Mouse (Mus musculus): ENCODE results near the gene Nrxn2. TPM values are rescaled to one million over a fixed set of nuclear protein-coding genes. Genes with fewer than 3 reads are reported as not detected.
A peak's percentile ranks its signal among the peaks of the same experiment; 100 is the strongest.

Nrxn2 gene
- polyA plus RNA-seq, 1 experiment from 2014 or later: 1.4 TPM

DNA sequence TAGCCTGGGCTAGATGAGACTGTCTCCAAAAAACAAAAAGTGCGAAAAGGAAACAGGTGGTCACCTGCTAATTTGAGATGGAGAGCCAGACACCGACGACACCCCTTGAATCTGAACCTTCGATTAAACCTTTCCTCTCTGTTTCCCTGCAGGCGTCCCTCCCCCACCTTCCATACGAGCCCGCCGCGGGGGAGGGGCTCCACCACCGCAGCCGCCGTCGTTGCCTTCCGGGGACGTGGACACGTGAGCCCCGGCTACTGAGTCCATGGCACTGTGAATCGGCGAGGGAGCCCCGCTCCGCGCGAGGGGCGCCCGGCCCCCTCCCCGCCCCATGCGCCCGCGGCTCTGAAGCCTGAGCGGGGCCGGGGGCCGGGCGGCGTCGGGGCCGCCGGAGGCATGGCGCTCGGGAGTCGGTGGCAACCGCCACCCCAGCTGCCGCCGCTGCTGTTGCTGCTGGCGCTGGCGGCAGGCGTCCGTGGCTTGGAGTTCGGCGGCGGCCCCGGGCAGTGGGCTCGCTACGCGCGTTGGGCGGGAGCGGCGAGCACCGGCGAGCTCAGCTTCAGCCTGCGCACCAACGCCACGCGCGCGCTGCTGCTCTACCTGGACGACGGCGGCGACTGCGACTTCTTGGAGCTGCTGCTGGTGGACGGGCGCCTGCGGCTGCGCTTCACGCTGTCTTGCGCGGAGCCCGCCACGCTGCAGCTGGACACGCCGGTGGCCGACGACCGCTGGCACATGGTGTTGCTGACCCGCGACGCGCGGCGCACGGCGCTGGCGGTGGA is 9.3 kb downstream of the Nrxn2 start:
- WGBS: 1% methylated on average over 90 of the region's 94 CpGs
- Histone ChIP-seq H3K27me3 (replicated peaks; ENCODE audit: control insufficient read depth, insufficient read depth, low read length) (peaks cover 59% of the 10 kb centered on the region), H3K4me1 (replicated peaks; ENCODE audit: control insufficient read depth, insufficient read depth, low read length) (peaks cover 2% of the 10 kb centered on the region; the same call in 1 of the 2 replicates), H3K27ac (ENCODE audit: low read depth, low read length) (no peak overlapping the region), H3K36me3 (ENCODE audit: control insufficient read depth, insufficient read depth) (no peaks in the 10 kb centered on the region), H3K9ac (ENCODE audit: low read depth, low read length) (no peak overlapping the region), H3K4me3 (ENCODE audit: low read depth, low read length) (peak overlapping the region; percentile 29), H3K4me2 (replicated peaks; ENCODE audit: low read depth) (peak overlapping the region; percentile 61), H3K9me3 (ENCODE audit: control insufficient read depth) (no peaks in the 10 kb centered on the region)
- ATAC-seq: no peak
- TF ChIP-seq CTCF (IDR thresholded peaks at IDR 0.05; ENCODE audit: low read depth): 0 out of 2 replicates have a peak, but pooled peaks have one; percentile 14

DNA sequence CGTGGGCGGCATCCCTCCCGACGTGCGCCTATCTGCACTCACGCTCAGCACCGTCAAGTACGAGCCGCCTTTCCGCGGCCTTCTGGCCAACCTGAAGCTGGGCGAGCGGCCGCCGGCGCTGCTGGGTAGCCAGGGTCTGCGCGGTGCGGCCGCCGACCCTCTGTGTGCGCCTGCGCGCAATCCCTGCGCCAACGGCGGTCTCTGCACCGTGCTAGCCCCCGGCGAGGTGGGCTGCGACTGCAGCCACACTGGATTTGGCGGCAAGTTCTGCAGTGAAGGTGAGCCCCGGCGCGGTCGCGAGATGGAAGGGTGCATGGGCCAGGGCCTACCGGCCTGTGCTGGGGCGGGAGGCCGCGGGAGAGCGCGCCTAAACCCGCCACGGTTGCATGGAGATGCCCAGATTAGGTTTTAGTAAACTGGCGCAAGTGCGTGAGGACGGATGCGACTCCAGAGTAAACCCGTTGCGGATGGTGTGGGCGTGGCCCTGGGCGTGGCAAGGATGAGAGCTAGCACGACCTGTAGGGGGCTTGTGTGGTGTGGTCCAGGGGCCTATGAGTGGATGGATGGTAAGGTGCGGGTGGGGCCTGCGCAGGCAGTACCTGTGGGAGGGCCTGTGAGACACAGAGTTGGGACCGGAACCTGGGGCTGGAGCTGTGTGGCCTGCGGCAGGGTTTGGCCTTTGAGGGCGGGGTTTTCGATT is 10.1 kb downstream of the Nrxn2 start:
- H3K4me1 ChIP-seq (replicated peaks; ENCODE audit: control insufficient read depth, insufficient read depth, low read length): no peaks in the 10 kb centered on the region; the same call in 1 of the 2 replicates
- H3K4me2 ChIP-seq (replicated peaks; ENCODE audit: low read depth): peak overlapping the region; percentile 61
- whole genome bisulfite sequencing: 1% methylated on average over 58 of the region's 60 CpGs
- H3K4me3 ChIP-seq (ENCODE audit: low read depth, low read length): peak overlapping the region; percentile 29
- H3K9ac ChIP-seq (ENCODE audit: low read depth, low read length): no peak overlapping the region
- H3K36me3 ChIP-seq (ENCODE audit: control insufficient read depth, insufficient read depth): no peaks in the 10 kb centered on the region
- H3K27me3 ChIP-seq (replicated peaks; ENCODE audit: control insufficient read depth, insufficient read depth, low read length): peaks cover 59% of the 10 kb centered on the region
- H3K27ac ChIP-seq (ENCODE audit: low read depth, low read length): no peak overlapping the region
- no peaks in the 10 kb centered on the region for H3K9me3 ChIP-seq (ENCODE audit: control insufficient read depth)
- ATAC-seq: no peak
- TF ChIP-seq CTCF (IDR thresholded peaks at IDR 0.05; ENCODE audit: low read depth): no peak; the same call in 1 of the 2 replicates

DNA sequence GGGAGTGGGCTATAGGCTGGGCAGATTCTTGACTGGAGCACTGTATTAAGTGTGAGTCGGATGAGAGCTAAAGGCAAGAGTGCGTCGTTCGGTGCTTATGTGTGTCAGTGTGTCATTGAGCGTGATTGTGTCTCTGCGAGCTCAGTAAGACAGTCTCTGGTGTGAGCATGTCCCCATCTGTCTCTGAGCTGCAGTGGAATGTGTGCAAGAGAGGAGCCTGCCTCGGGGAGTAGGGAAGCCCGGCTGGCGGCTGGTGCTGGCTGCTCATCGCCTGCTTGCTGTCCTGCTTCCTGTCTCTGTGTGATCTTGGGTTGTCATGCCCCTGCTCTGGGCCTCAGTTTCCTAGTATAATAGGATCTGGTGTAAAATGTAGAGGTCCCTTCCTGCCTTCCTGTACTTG is 24.5 kb downstream of the Nrxn2 start:
- Histone ChIP-seq H3K36me3 (ENCODE audit: control insufficient read depth, insufficient read depth) (no peaks in the 10 kb centered on the region), H3K9me3 (ENCODE audit: control insufficient read depth) (no peaks in the 10 kb centered on the region), H3K9ac (ENCODE audit: low read depth, low read length) (no peak overlapping the region), H3K4me1 (replicated peaks; ENCODE audit: control insufficient read depth, insufficient read depth, low read length) (no peaks in the 10 kb centered on the region; the same call in 1 of the 2 replicates), H3K27ac (ENCODE audit: low read depth, low read length) (no peak overlapping the region), H3K27me3 (replicated peaks; ENCODE audit: control insufficient read depth, insufficient read depth, low read length) (0 out of 2 replicates have a peak, but pooled peaks cover 7% of the 10 kb centered on the region), H3K4me2 (replicated peaks; ENCODE audit: low read depth) (no peak overlapping the region), H3K4me3 (ENCODE audit: low read depth, low read length) (no peak overlapping the region)
- WGBS: 74% methylated on average over 10 of the region's 10 CpGs
- TF ChIP-seq CTCF (IDR thresholded peaks at IDR 0.05; ENCODE audit: low read depth): no peak
- no peak for ATAC-seq

DNA sequence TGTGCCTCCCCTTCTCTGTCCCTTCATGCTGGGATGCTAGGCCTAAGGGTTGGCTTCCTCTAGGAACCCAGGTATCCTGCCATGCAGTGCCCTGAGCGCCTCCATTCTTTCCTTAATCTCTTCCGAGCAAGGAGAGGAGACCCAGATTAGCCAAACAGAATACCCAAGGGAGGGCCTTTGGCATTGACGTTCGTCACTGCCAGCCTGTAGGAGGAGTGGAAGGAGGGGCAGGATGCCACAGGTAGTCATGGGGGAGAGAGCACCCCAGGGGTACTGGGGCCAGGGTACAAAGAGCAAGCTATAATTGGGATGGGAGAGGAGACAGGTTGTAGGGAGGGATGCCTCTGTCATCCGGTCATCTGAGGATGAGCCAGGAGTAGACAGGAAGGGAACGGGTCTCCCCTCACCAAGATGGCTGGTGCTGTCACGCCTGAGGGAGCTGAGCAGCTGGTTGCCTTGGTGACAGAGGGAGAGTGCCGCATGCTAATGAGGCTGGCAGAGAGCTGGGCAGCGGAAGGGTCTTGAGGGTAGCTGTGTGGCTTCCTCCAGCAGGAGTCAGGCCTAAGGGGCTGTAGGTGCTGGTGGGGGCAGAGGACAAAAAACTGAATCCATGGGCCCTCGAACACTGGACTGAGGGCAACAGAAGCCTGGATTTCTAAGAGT is 27.4 kb downstream of the Nrxn2 start:
- TF ChIP-seq CTCF (IDR thresholded peaks at IDR 0.05; ENCODE audit: low read depth): no peak
- Histone ChIP-seq H3K36me3 (ENCODE audit: control insufficient read depth, insufficient read depth) (no peaks in the 10 kb centered on the region), H3K4me2 (replicated peaks; ENCODE audit: low read depth) (no peak overlapping the region), H3K27ac (ENCODE audit: low read depth, low read length) (no peak overlapping the region), H3K4me1 (replicated peaks; ENCODE audit: control insufficient read depth, insufficient read depth, low read length) (no peaks in the 10 kb centered on the region; the same call in 1 of the 2 replicates), H3K27me3 (replicated peaks; ENCODE audit: control insufficient read depth, insufficient read depth, low read length) (0 out of 2 replicates have a peak, but pooled peaks cover 7% of the 10 kb centered on the region), H3K9ac (ENCODE audit: low read depth, low read length) (no peak overlapping the region), H3K9me3 (ENCODE audit: control insufficient read depth) (no peaks in the 10 kb centered on the region), H3K4me3 (ENCODE audit: low read depth, low read length) (no peak overlapping the region)
- WGBS: 64% methylated on average over 10 of the region's 10 CpGs
- ATAC-seq: no peak

DNA sequence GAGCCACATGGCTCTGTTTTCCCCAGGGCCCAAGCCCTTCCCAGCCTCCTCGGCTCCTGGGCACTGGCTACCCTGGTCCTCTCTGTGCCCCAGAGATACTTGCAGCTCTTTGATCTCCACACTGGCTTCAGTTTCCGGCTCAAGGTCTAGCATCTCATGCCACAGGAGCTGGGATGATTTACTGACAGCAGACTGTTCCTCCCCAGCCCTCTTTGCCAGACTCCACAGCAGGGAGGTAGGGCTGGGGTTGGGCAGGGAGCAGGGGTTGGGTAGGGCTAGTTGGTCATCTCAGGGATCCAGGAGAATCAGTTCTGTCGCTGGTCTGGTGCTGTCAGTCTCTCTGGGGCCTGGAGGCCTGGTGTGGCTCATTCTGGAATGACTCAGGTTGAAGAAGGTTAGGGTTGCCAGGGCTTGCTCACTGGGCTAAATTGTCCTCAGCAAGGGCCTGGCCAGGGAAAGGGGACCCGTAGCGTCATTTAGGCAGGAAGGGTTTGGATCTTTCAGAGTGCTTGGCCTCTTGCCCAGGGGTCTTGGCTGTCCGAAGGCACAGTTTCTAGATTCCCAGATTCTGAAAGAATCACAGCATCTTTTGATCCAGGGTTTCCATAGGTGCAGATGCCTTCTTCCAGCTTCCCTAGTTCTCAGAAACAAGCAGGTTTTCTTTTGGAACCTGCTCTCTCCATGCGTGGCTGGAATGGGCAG is 28.4 kb downstream of the Nrxn2 start:
- 0 out of 2 replicates have a peak, but pooled peaks cover 7% of the 10 kb centered on the region for H3K27me3 ChIP-seq (replicated peaks; ENCODE audit: control insufficient read depth, insufficient read depth, low read length)
- 64% methylated on average over 7 of the region's 7 CpGs for WGBS
- H3K36me3 ChIP-seq (ENCODE audit: control insufficient read depth, insufficient read depth): no peaks in the 10 kb centered on the region
- no peak overlapping the region for H3K4me2 ChIP-seq (replicated peaks; ENCODE audit: low read depth)
- no peaks in the 10 kb centered on the region; the same call in 1 of the 2 replicates for H3K4me1 ChIP-seq (replicated peaks; ENCODE audit: control insufficient read depth, insufficient read depth, low read length)
- no peak overlapping the region for H3K27ac ChIP-seq (ENCODE audit: low read depth, low read length)
- no peak for ATAC-seq
- TF ChIP-seq CTCF (IDR thresholded peaks at IDR 0.05; ENCODE audit: low read depth): no peak
- H3K9ac ChIP-seq (ENCODE audit: low read depth, low read length): no peak overlapping the region
- no peak overlapping the region for H3K4me3 ChIP-seq (ENCODE audit: low read depth, low read length)
- H3K9me3 ChIP-seq (ENCODE audit: control insufficient read depth): no peaks in the 10 kb centered on the region

Data from intestine, postnatal 0 days (tissue).